25 mouse cellular contexts compared by ENCODE assay signal in genomic region chr13:107499296-107499695, GRCm38 (mm10).
DNase-seq lines count a peak whose midpoint lies in the region; ATAC-seq and TF ChIP-seq lines count a peak whose summit lies in the region.
"Had no signal": no experiment of that assay in that cellular context is flagged by ENCODE, and none has a peak within 500 bp of the region (broad histone marks: within the 10 kb centered on the region; RNA-seq: fewer than 3 reads in every experiment).

No protein-coding gene starts in this region.

- DNase-seq in liver, adult 2 months (ENCODE audit: extremely low read depth, low read depth, low spot score), result peak; percentile 32
- DNase-seq in liver, result no peak
- peak; percentile 82 for DNase-seq in midbrain, embryonic 11.5 days (ENCODE audit: low spot score, missing footprints)
- DNase-seq in midbrain, postnatal 0 days (ENCODE audit: low spot score), result no peak
- peak; percentile 18 for DNase-seq in lung, postnatal 25 days (ENCODE audit: low spot score)
- DNase-seq in urinary bladder, postnatal 10 days (ENCODE audit: low spot score), result no peak
- DNase-seq: adrenal gland, adult 8-10 months; adrenal gland, postnatal 25 days; cerebellum, adult 11-12 months; cerebellum, adult 8-10 months; cerebellum, postnatal 10 days; cerebellum, postnatal 36 days; embryo, embryonic 11 days; forebrain, postnatal 0 days; gastrocnemius, adult 2 months; gastrocnemius, postnatal 14 days; heart, adult 18-20 months had no signal

- H3K4me2 ChIP-seq in midbrain, embryonic 11.5 days, result no peak overlapping the region
- H3K4me2 ChIP-seq in midbrain, postnatal 0 days (ENCODE audit: low read depth, low read length, poor library complexity, severe bottlenecking), result no peak overlapping the region
- H3K4me2 ChIP-seq: embryonic facial prominence, embryonic 13.5 days; forebrain, embryonic 13.5 days; hindbrain, embryonic 12.5 days; hindbrain, embryonic 15.5 days had no signal

- no peaks in the 10 kb centered on the region for H3K36me3 ChIP-seq in liver, adult 2 months (ENCODE audit: control insufficient read depth, insufficient read depth, low read length)
- H3K36me3 ChIP-seq in midbrain, embryonic 11.5 days (ENCODE audit: control insufficient read depth, insufficient read depth, low read length), result no peaks in the 10 kb centered on the region
- no peaks in the 10 kb centered on the region for H3K36me3 ChIP-seq in midbrain, postnatal 0 days (ENCODE audit: insufficient read depth, low read length)
- H3K36me3 ChIP-seq: embryonic facial prominence, embryonic 10.5 days; embryonic facial prominence, embryonic 13.5 days; hindbrain, embryonic 12.5 days; hindbrain, embryonic 15.5 days had no signal

- no peaks in the 10 kb centered on the region for H3K27me3 ChIP-seq in liver, adult 2 months (ENCODE audit: control insufficient read depth, insufficient read depth, low read length)
- no peaks in the 10 kb centered on the region for H3K27me3 ChIP-seq in midbrain, embryonic 11.5 days (ENCODE audit: control insufficient read depth, insufficient read depth, low read length)
- H3K27me3 ChIP-seq in midbrain, postnatal 0 days (ENCODE audit: insufficient read depth, low read length), result no peaks in the 10 kb centered on the region
- H3K27me3 ChIP-seq: forebrain, embryonic 13.5 days; hindbrain, embryonic 12.5 days; hindbrain, embryonic 15.5 days had no signal

- no peaks in the 10 kb centered on the region for H3K4me1 ChIP-seq in liver, adult 2 months (ENCODE audit: control insufficient read depth, insufficient read depth, low read length)
- H3K4me1 ChIP-seq in midbrain, embryonic 11.5 days (ENCODE audit: control insufficient read depth, insufficient read depth, low read length), result no peaks in the 10 kb centered on the region; the same call in 1 of the 2 replicates
- no peaks in the 10 kb centered on the region for H3K4me1 ChIP-seq in midbrain, postnatal 0 days (ENCODE audit: insufficient read depth, low read length)
- H3K4me1 ChIP-seq: hindbrain, embryonic 12.5 days had no signal

- no peak overlapping the region for H3K4me3 ChIP-seq in liver, adult 2 months (ENCODE audit: insufficient read depth, low read depth, low read length)
- H3K4me3 ChIP-seq in midbrain, embryonic 11.5 days (ENCODE audit: low read depth, low read length), result no peak overlapping the region
- no peak overlapping the region for H3K4me3 ChIP-seq in midbrain, postnatal 0 days (ENCODE audit: low read depth, low read length)
- H3K4me3 ChIP-seq: embryonic facial prominence, embryonic 10.5 days; embryonic facial prominence, embryonic 13.5 days; erythroblast, embryonic 14.5 days; forebrain, embryonic 13.5 days; gastrocnemius, adult 2 months; hindbrain, embryonic 12.5 days; hindbrain, embryonic 15.5 days had no signal

- no peak overlapping the region for H3K27ac ChIP-seq in liver, adult 2 months (replicated peaks; ENCODE audit: insufficient read depth, low read depth, low read length)
- no peak overlapping the region for H3K27ac ChIP-seq in midbrain, embryonic 11.5 days (ENCODE audit: low read depth, low read length)
- no peak overlapping the region for H3K27ac ChIP-seq in midbrain, postnatal 0 days (ENCODE audit: low read depth, low read length)
- H3K27ac ChIP-seq: embryonic facial prominence, embryonic 10.5 days; embryonic facial prominence, embryonic 13.5 days; forebrain, embryonic 13.5 days; gastrocnemius, adult 2 months; hindbrain, embryonic 12.5 days; hindbrain, embryonic 15.5 days had no signal

- no peak for ATAC-seq in midbrain, embryonic 11.5 days (ENCODE audit: low FRiP score)
- ATAC-seq in midbrain, postnatal 0 days (ENCODE audit: low FRiP score), result no peak
- ATAC-seq: activated CD4-positive, CD25-positive, alpha-beta regulatory T cell, adult 4 months; CD4-positive, CD25-positive, alpha-beta regulatory T cell, adult 4 months; forebrain, embryonic 13.5 days; forebrain, postnatal 0 days had no signal

- TF ChIP-seq CTCF in liver, adult 2 months (IDR thresholded peaks at IDR 0.05; ENCODE audit: low read depth, low read length), result no peak
- TF ChIP-seq CTCF in midbrain, postnatal 0 days (IDR thresholded peaks at IDR 0.05), result no peak

- no peak for TF ChIP-seq POLR2A in liver, adult 2 months (IDR thresholded peaks at IDR 0.05; ENCODE audit: extremely low read depth, insufficient read depth, low read length)

- H3K79me2 ChIP-seq in liver, adult 2 months (ENCODE audit: control insufficient read depth, insufficient read depth, low read length), result no peaks in the 10 kb centered on the region

- H3K9me3 ChIP-seq in midbrain, embryonic 11.5 days (ENCODE audit: control insufficient read depth, low read length), result no peaks in the 10 kb centered on the region
- no peaks in the 10 kb centered on the region for H3K9me3 ChIP-seq in midbrain, postnatal 0 days (ENCODE audit: low read length)
- H3K9me3 ChIP-seq: embryonic facial prominence, embryonic 10.5 days; embryonic facial prominence, embryonic 13.5 days; forebrain, embryonic 13.5 days; hindbrain, embryonic 12.5 days; hindbrain, embryonic 15.5 days had no signal

- no peak overlapping the region for H3K9ac ChIP-seq in liver, adult 2 months (ENCODE audit: low read depth, low read length)
- H3K9ac ChIP-seq in midbrain, embryonic 11.5 days (ENCODE audit: low read length), result no peak overlapping the region
- H3K9ac ChIP-seq in midbrain, postnatal 0 days (replicated peaks; ENCODE audit: low read length, poor library complexity, severe bottlenecking), result no peak overlapping the region
- H3K9ac ChIP-seq: embryonic facial prominence, embryonic 13.5 days; forebrain, embryonic 13.5 days; forebrain, postnatal 0 days; hindbrain, embryonic 12.5 days; hindbrain, embryonic 15.5 days had no signal

- WGBS in liver, adult 2 months, result 58% methylated on average over 4 of the region's 4 CpGs
- 79% methylated on average over 4 of the region's 4 CpGs for WGBS in midbrain, embryonic 11.5 days
- WGBS in midbrain, postnatal 0 days, result 67% methylated on average over 4 of the region's 4 CpGs

Comparison
In these comparisons a context has a peak if more than half of its experiments do, and no peak if none do; other contexts are left out.
1. DNase-seq: peak in liver, adult 2 months (single experiment), midbrain, embryonic 11.5 days (single experiment) and lung, postnatal 25 days (single experiment); none in liver (single experiment), midbrain, postnatal 0 days (single experiment) and urinary bladder, postnatal 10 days (single experiment).